ENCODE assay signal across 15 mouse cellular contexts in genomic region chr1:60482881-60483280, GRCm38 (mm10).
"Had no signal": no experiment of that assay in that cellular context is flagged by ENCODE, and none has a peak within 500 bp of the region (broad histone marks: within the 10 kb centered on the region; RNA-seq: fewer than 3 reads in every experiment).

No protein-coding gene starts in this region.

- H3K4me2 ChIP-seq: limb, embryonic 12.5 days; liver, embryonic 13.5 days; midbrain, embryonic 13.5 days; neural tube, embryonic 12.5 days had no signal

- H3K4me1 ChIP-seq: limb, embryonic 12.5 days; liver, embryonic 13.5 days; midbrain, embryonic 13.5 days; neural tube, embryonic 12.5 days had no signal

- H3K9ac ChIP-seq: limb, embryonic 12.5 days; liver, embryonic 13.5 days; midbrain, embryonic 13.5 days; neural tube, embryonic 12.5 days had no signal

- H3K27ac ChIP-seq: kidney, postnatal 0 days; layer of hippocampus, adult 2 months; limb, embryonic 12.5 days; liver, embryonic 13.5 days; midbrain, embryonic 13.5 days; neural tube, embryonic 12.5 days had no signal

- DNase-seq: kidney, adult 9 months; kidney, postnatal 36 days; liver; liver, embryonic 13.5 days; lung, adult 2 months; right cerebral cortex, postnatal 4 days; spleen, adult 18-20 months; thymus, adult 18-20 months; thymus, postnatal 14 days had no signal

- ATAC-seq: lung, postnatal 0 days; midbrain, embryonic 13.5 days had no signal

- H3K4me3 ChIP-seq: layer of hippocampus, adult 2 months; limb, embryonic 12.5 days; liver, embryonic 13.5 days; midbrain, embryonic 13.5 days; neural tube, embryonic 12.5 days had no signal

- H3K9me3 ChIP-seq: limb, embryonic 12.5 days; liver, embryonic 13.5 days; midbrain, embryonic 13.5 days; neural tube, embryonic 12.5 days had no signal

- H3K27me3 ChIP-seq: limb, embryonic 12.5 days; liver, embryonic 13.5 days; midbrain, embryonic 13.5 days; neural tube, embryonic 12.5 days had no signal
